Mouse (Mus musculus): ENCODE measurements at regions not wholly inside any gene's neighbourhood (a gene's known extent, or its start where the extent isn't known, plus 50 kb on each side); places are given as distances from the start of the nearest gene placed in this dataset.

GRCm38 (mm10) chr2:56227476-56227875 lies 791.7 kb downstream of the Kcnj3 start:
- H3K4me2 ChIP-seq (ENCODE audit: low read length): no peak overlapping the region
- DNase-seq (ENCODE audit: low spot score) (no peak), ATAC-seq (replicated peaks; ENCODE audit: low FRiP score, low read depth) (no peak)
- WGBS: 80% methylated on average over 7 of the region's 7 CpGs
- no peaks in the 10 kb centered on the region for H3K27me3 ChIP-seq (ENCODE audit: insufficient read depth, low read length)
- no peaks in the 10 kb centered on the region for H3K4me1 ChIP-seq (replicated peaks; ENCODE audit: insufficient read depth, low read length)
- no peaks in the 10 kb centered on the region for H3K9me3 ChIP-seq (replicated peaks; ENCODE audit: low read length)
- H3K36me3 ChIP-seq (ENCODE audit: insufficient read depth, low read length): no peaks in the 10 kb centered on the region
- H3K9ac ChIP-seq (ENCODE audit: low read depth, low read length): no peak overlapping the region
- H3K27ac ChIP-seq: no peak overlapping the region
- H3K4me3 ChIP-seq (replicated peaks; ENCODE audit: low read depth, low read length): no peak overlapping the region
- no peak for TF ChIP-seq CTCF (IDR thresholded peaks at IDR 0.05; ENCODE audit: low read depth)

GRCm38 (mm10) chr2:56233042-56233441 lies 797.3 kb downstream of the Kcnj3 start:
- no peak for ATAC-seq (replicated peaks; ENCODE audit: low FRiP score, low read depth)
- no peaks in the 10 kb centered on the region for H3K9me3 ChIP-seq (replicated peaks; ENCODE audit: low read length)
- no peaks in the 10 kb centered on the region for H3K4me1 ChIP-seq (replicated peaks; ENCODE audit: insufficient read depth, low read length)
- no peak overlapping the region for H3K27ac ChIP-seq
- 81% methylated on average over 1 of the region's 1 CpGs for WGBS
- no peaks in the 10 kb centered on the region for H3K27me3 ChIP-seq (ENCODE audit: insufficient read depth, low read length)
- H3K4me3 ChIP-seq (replicated peaks; ENCODE audit: low read depth, low read length): no peak overlapping the region
- no peak overlapping the region for H3K9ac ChIP-seq (ENCODE audit: low read depth, low read length)
- DNase-seq (ENCODE audit: low spot score): no peak
- H3K36me3 ChIP-seq (ENCODE audit: insufficient read depth, low read length): no peaks in the 10 kb centered on the region
- no peak for TF ChIP-seq CTCF (IDR thresholded peaks at IDR 0.05; ENCODE audit: low read depth)
- H3K4me2 ChIP-seq (ENCODE audit: low read length): no peak overlapping the region

- H3K4me2 ChIP-seq (ENCODE audit: low read length): no peak overlapping the region
- 41% methylated on average over 10 of the region's 10 CpGs for WGBS
Observed at GRCm38 (mm10) chr2:56257044-56257954, 821.5 kb downstream of the Kcnj3 start.

GRCm38 (mm10) chr2:56304920-56305319 lies 818.9 kb downstream of the Nr4a2 start:
- DNase-seq (ENCODE audit: low spot score) (no peak), ATAC-seq (replicated peaks; ENCODE audit: low FRiP score, low read depth) (no peak)
- no peak for TF ChIP-seq CTCF (IDR thresholded peaks at IDR 0.05; ENCODE audit: low read depth)
- Histone ChIP-seq H3K27me3 (ENCODE audit: insufficient read depth, low read length) (no peaks in the 10 kb centered on the region), H3K9ac (ENCODE audit: low read depth, low read length) (no peak overlapping the region), H3K9me3 (replicated peaks; ENCODE audit: low read length) (no peaks in the 10 kb centered on the region), H3K27ac (no peak overlapping the region), H3K4me2 (ENCODE audit: low read length) (no peak overlapping the region), H3K36me3 (ENCODE audit: insufficient read depth, low read length) (no peaks in the 10 kb centered on the region), H3K4me3 (replicated peaks; ENCODE audit: low read depth, low read length) (no peak overlapping the region), H3K4me1 (replicated peaks; ENCODE audit: insufficient read depth, low read length) (no peaks in the 10 kb centered on the region)
- WGBS: 69% methylated on average over 2 of the region's 2 CpGs

More at GRCm38 (mm10) chr2:56257044-56257954, 821.5 kb downstream of the Kcnj3 start:
- H3K4me3 ChIP-seq (replicated peaks; ENCODE audit: low read depth, low read length): no peak overlapping the region
- no peaks in the 10 kb centered on the region for H3K4me1 ChIP-seq (replicated peaks; ENCODE audit: insufficient read depth, low read length)
- DNase-seq (ENCODE audit: low spot score) (peak; percentile 12), ATAC-seq (replicated peaks; ENCODE audit: low FRiP score, low read depth) (no peak)
- no peak overlapping the region for H3K27ac ChIP-seq
- H3K27me3 ChIP-seq (ENCODE audit: insufficient read depth, low read length): no peaks in the 10 kb centered on the region
- no peak overlapping the region for H3K9ac ChIP-seq (ENCODE audit: low read depth, low read length)
- H3K9me3 ChIP-seq (replicated peaks; ENCODE audit: low read length): no peaks in the 10 kb centered on the region
- no peak for TF ChIP-seq CTCF (IDR thresholded peaks at IDR 0.05; ENCODE audit: low read depth)
- no peaks in the 10 kb centered on the region for H3K36me3 ChIP-seq (ENCODE audit: insufficient read depth, low read length)

- H3K27ac ChIP-seq: no peak overlapping the region
- no peaks in the 10 kb centered on the region for H3K4me1 ChIP-seq (replicated peaks; ENCODE audit: insufficient read depth, low read length)
- no peaks in the 10 kb centered on the region for H3K36me3 ChIP-seq (ENCODE audit: insufficient read depth, low read length)
- DNase-seq (ENCODE audit: low spot score) (no peak), ATAC-seq (replicated peaks; ENCODE audit: low FRiP score, low read depth) (no peak)
- 73% methylated on average over 7 of the region's 7 CpGs for WGBS
- no peak overlapping the region for H3K9ac ChIP-seq (ENCODE audit: low read depth, low read length)
- no peak overlapping the region for H3K4me2 ChIP-seq (ENCODE audit: low read length)
- no peak for TF ChIP-seq CTCF (IDR thresholded peaks at IDR 0.05; ENCODE audit: low read depth)
- H3K9me3 ChIP-seq (replicated peaks; ENCODE audit: low read length): no peaks in the 10 kb centered on the region
- no peak overlapping the region for H3K4me3 ChIP-seq (replicated peaks; ENCODE audit: low read depth, low read length)
- no peaks in the 10 kb centered on the region for H3K27me3 ChIP-seq (ENCODE audit: insufficient read depth, low read length)
Observed at GRCm38 (mm10) chr2:56321692-56322091, 802.1 kb downstream of the Nr4a2 start.

- no peak overlapping the region for H3K27ac ChIP-seq
- H3K4me3 ChIP-seq (replicated peaks; ENCODE audit: low read depth, low read length): no peak overlapping the region
- TF ChIP-seq CTCF (IDR thresholded peaks at IDR 0.05; ENCODE audit: low read depth): no peak
- WGBS: 86% methylated on average over 5 of the region's 5 CpGs
- no peak for ATAC-seq (replicated peaks; ENCODE audit: low FRiP score, low read depth)
- no peaks in the 10 kb centered on the region for H3K27me3 ChIP-seq (ENCODE audit: insufficient read depth, low read length)
- H3K4me2 ChIP-seq (ENCODE audit: low read length): no peak overlapping the region
- no peaks in the 10 kb centered on the region for H3K4me1 ChIP-seq (replicated peaks; ENCODE audit: insufficient read depth, low read length)
- no peaks in the 10 kb centered on the region for H3K36me3 ChIP-seq (ENCODE audit: insufficient read depth, low read length)
- DNase-seq (ENCODE audit: low spot score): no peak
- no peak overlapping the region for H3K9ac ChIP-seq (ENCODE audit: low read depth, low read length)
- no peaks in the 10 kb centered on the region for H3K9me3 ChIP-seq (replicated peaks; ENCODE audit: low read length)
Observed at GRCm38 (mm10) chr2:56322508-56322907, 801.3 kb downstream of the Nr4a2 start.

Data from kidney, postnatal 0 days (tissue).